Mouse (Mus musculus) kidney, adult 2 months (tissue): ENCODE measurements at regions not wholly inside any gene's neighbourhood (a gene's known extent, or its start where the extent isn't known, plus 50 kb on each side); places are given as distances from the start of the nearest gene placed in this dataset.

ENCODE experiments used
- CTCF ChIP-seq: fragments of 200-500 bp; conservative IDR thresholded peaks from 2 replicates; pipeline ENCODE4 v1.5.1; 2011; ENCODE audit warnings: low read depth, mild to moderate bottlenecking, control low read depth, low read length, moderate library complexity, mixed read lengths; ENCODE audit not compliant: insufficient read depth, insufficient read length
- POLR2A ChIP-seq: fragments of 200-500 bp; IDR thresholded peaks from one replicate; pipeline ENCODE4 v1.6.1; 2011; ENCODE audit warnings: low read depth, low read length, control low read depth

- no peak for TF ChIP-seq POLR2A
- TF ChIP-seq CTCF: no peak
Observed at GRCm38 (mm10) chr4:58695281-58695680, 92.2 kb downstream of the Olfr267 start.
